Mouse (Mus musculus): ENCODE data around the gene Zcchc10. TPM values are rescaled to one million over a fixed set of nuclear protein-coding genes. Genes with fewer than 3 reads are reported as not detected.

The Zcchc10 gene
- polyA plus RNA-seq, 1 experiment from 2014 or later = 30.7 TPM

DNA sequence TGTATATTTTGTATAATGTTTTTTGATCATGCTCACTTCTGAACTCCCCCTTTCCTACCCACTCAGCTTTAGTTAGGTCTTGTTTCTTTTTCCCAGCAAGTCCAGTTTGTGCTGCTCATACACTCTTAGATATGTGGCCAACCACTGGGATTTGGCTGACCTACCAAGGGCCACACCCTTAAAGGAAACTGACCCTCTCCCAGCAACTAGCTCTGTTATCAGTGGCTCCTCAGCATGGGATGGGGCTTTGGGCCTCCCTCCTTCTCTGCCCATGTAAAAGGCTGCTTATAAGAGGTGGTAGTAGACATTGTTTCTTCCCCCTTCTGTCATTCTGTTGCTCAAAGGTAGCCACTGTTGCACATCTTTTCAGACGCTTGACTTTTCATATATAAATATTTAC, 54.4 kb downstream of the Zcchc10 start:
- Histone ChIP-seq H3K4me3 (ENCODE audit: low read depth, low read length) (no peak overlapping the region), H3K4me2 (ENCODE audit: low read depth, severe bottlenecking) (no peak overlapping the region), H3K36me3 (ENCODE audit: control insufficient read depth, insufficient read depth, low read length) (peaks cover 3% of the 10 kb centered on the region), H3K27me3 (ENCODE audit: control insufficient read depth, insufficient read depth, low read length) (no peaks in the 10 kb centered on the region), H3K4me1 (ENCODE audit: control insufficient read depth, insufficient read depth, low read length) (no peaks in the 10 kb centered on the region), H3K9me3 (ENCODE audit: control insufficient read depth, low read length) (no peaks in the 10 kb centered on the region), H3K27ac (replicated peaks; ENCODE audit: low read depth, low read length) (no peak overlapping the region), H3K9ac (ENCODE audit: low read length) (no peak overlapping the region)
- DNase-seq (ENCODE audit: low spot score) (no peak), ATAC-seq (ENCODE audit: insufficient number of reproducible peaks, low FRiP score, low TSS enrichment, low read depth) (no peak)
- WGBS = 85% methylated on average over 1 of the region's 1 CpGs

Other genes starting within 250 kb of the Zcchc10 start
- 137 and 144 TPM in 2 replicates for gene Hspa4, start 24.2 kb upstream of the Zcchc10 start, polyA plus RNA-seq (2014; fragmentation: Nextera tagmentation; extraction: Ambion mirVana)
- 40.1 and 43.1 TPM in 2 replicates for gene Aff4, start 26.2 kb downstream of the Zcchc10 start, polyA plus RNA-seq (2014; fragmentation: Nextera tagmentation; extraction: Ambion mirVana)
- gene Leap2, start 98.5 kb downstream of the Zcchc10 start, polyA plus RNA-seq (2014; fragmentation: Nextera tagmentation; extraction: Ambion mirVana) = not detected in 2 replicates
- gene Uqcrq, start 106.2 kb downstream of the Zcchc10 start, polyA plus RNA-seq (2014; fragmentation: Nextera tagmentation; extraction: Ambion mirVana) = 484 and 495 TPM in 2 replicates
- gene Gdf9, start 106.3 kb downstream of the Zcchc10 start, polyA plus RNA-seq (2014; fragmentation: Nextera tagmentation; extraction: Ambion mirVana) = 0.95 and 1.2 TPM in 2 replicates
- 0.08 TPM in 1 of 2 replicates, not detected in the other for gene Gm10447, start 132.4 kb downstream of the Zcchc10 start, polyA plus RNA-seq (2014; fragmentation: Nextera tagmentation; extraction: Ambion mirVana)
- gene Shroom1, start 132.5 kb downstream of the Zcchc10 start, polyA plus RNA-seq (2014; fragmentation: Nextera tagmentation; extraction: Ambion mirVana) = 4.6 and 4.7 TPM in 2 replicates
- not detected in 2 replicates for gene Gm9837, start 145.8 kb downstream of the Zcchc10 start, polyA plus RNA-seq (2014; fragmentation: Nextera tagmentation; extraction: Ambion mirVana)
- gene Gm9945, start 155.5 kb downstream of the Zcchc10 start, polyA plus RNA-seq (2014; fragmentation: Nextera tagmentation; extraction: Ambion mirVana) = not detected in 2 replicates
- gene Sowaha, start 155.6 kb downstream of the Zcchc10 start, polyA plus RNA-seq (2014; fragmentation: Nextera tagmentation; extraction: Ambion mirVana) = 0.08 and 0.20 TPM in 2 replicates
- 22.5 and 27.2 TPM in 2 replicates for gene Sept8, start 194.6 kb downstream of the Zcchc10 start, polyA plus RNA-seq (2014; fragmentation: Nextera tagmentation; extraction: Ambion mirVana)
- gene Kif3a, start 242.7 kb downstream of the Zcchc10 start, polyA plus RNA-seq (2014; fragmentation: Nextera tagmentation; extraction: Ambion mirVana) = 72.0 and 79.4 TPM in 2 replicates